Mouse (Mus musculus) MEL (cell line): ENCODE results near the gene Jmjd1c. TPM values are rescaled to one million over a fixed set of nuclear protein-coding genes. Genes with fewer than 3 reads are reported as not detected.

Source experiments
- DNase-seq: peaks from one replicate; pipeline ENCODE4 v3.0.0; 2011; ENCODE audit warnings: low read depth, low spot score
- H3K27ac ChIP-seq: 2 replicates; pipeline ENCODE4 v1.5.1; 2012; ENCODE audit warnings: low read depth, mild to moderate bottlenecking, control low read depth, low read length, moderate library complexity; ENCODE audit not compliant: control insufficient read depth
- H3K27me3 ChIP-seq, 2 experiments: fragments of 150-350 bp in 1 of 2; sonication (generic) in 1 of 2; 2 replicates each; pipeline ENCODE4 v1.6.1; 2012; ENCODE audit warnings: low read length in 2 of 2, mild to moderate bottlenecking in 2 of 2, improper control_type of control experiment in 1 of 2, moderate library complexity in 1 of 2; ENCODE audit not compliant: insufficient read depth in 2 of 2, control insufficient read depth in 1 of 2
- H3K36me3 ChIP-seq, 2 experiments: 2 replicates each; pipeline ENCODE4 v1.6.1; 2012 to 2014; ENCODE audit warnings: low read length in 2 of 2, improper control_type of control experiment in 1 of 2, inconsistent platforms in 1 of 2, mild to moderate bottlenecking in 1 of 2; ENCODE audit not compliant: insufficient read depth in 2 of 2, control insufficient read depth in 1 of 2
- H3K4me1 ChIP-seq, 2 experiments: fragments of 150-350 bp in 1 of 2; sonication (generic) in 1 of 2; 2 replicates each; pipeline ENCODE4 v1.6.1; 2012; ENCODE audit warnings: low read length in 2 of 2, improper control_type of control experiment in 1 of 2, mild to moderate bottlenecking in 1 of 2; ENCODE audit not compliant: insufficient read depth in 2 of 2, control insufficient read depth in 1 of 2
- H3K4me3 ChIP-seq, 2 experiments: fragments of 150-350 bp in 1 of 2; sonication (generic) in 1 of 2; 2 replicates each; pipeline ENCODE4 v1.5.1; 2012; ENCODE audit warnings: low read depth in 2 of 2, low read length in 2 of 2, mild to moderate bottlenecking in 2 of 2, moderate library complexity in 2 of 2, control low read depth in 1 of 2, improper control_type of control experiment in 1 of 2; ENCODE audit not compliant: control insufficient read depth in 1 of 2, insufficient read depth in 1 of 2
- H3K79me2 ChIP-seq: 2 replicates; pipeline ENCODE4 v1.6.1; 2012; ENCODE audit warnings: mild to moderate bottlenecking, low read length, moderate library complexity; ENCODE audit not compliant: control insufficient read depth, poor library complexity, insufficient read depth
- H3K9ac ChIP-seq: 2 replicates; pipeline ENCODE4 v1.6.1; 2012; ENCODE audit warnings: low read depth, mild to moderate bottlenecking, control low read depth, low read length, moderate library complexity; ENCODE audit not compliant: control insufficient read depth, poor library complexity, severe bottlenecking
- H3K9me3 ChIP-seq: fragments of 150-350 bp; sonication (generic); replicated peaks from 2 replicates; pipeline ENCODE4 v1.6.1; 2012; ENCODE audit warnings: mild to moderate bottlenecking, low read length, improper control_type of control experiment, moderate library complexity; ENCODE audit not compliant: insufficient read depth
- BHLHE40 ChIP-seq: IDR thresholded peaks from 2 replicates; pipeline ENCODE4 v1.6.1; 2012; ENCODE audit warnings: low read depth, mild to moderate bottlenecking, inconsistent platforms, low read length, improper control_type of control experiment, borderline replicate concordance
- CHD2 ChIP-seq: IDR thresholded peaks from 2 replicates; pipeline ENCODE4 v1.6.1; 2011; ENCODE audit warnings: low read length, improper control_type of control experiment
- CTCF ChIP-seq, 3 experiments: IDR thresholded peaks in 2 of 3; conservative IDR thresholded peaks in 1 of 3; 2 replicates each; pipeline ENCODE4 v1.5.1; 2011 to 2012; ENCODE audit warnings: low read length in 3 of 3, low read depth in 2 of 3, mild to moderate bottlenecking in 2 of 3, improper control_type of control experiment in 1 of 3, inconsistent platforms in 1 of 3, mixed read lengths in 1 of 3, moderate library complexity in 1 of 3; ENCODE audit not compliant: control insufficient read depth in 1 of 3, insufficient read depth in 1 of 3, poor library complexity in 1 of 3, severe bottlenecking in 1 of 3
- ELF1 ChIP-seq: IDR thresholded peaks from 2 replicates; pipeline ENCODE4 v1.6.1; 2014; ENCODE audit warnings: low read depth, mild to moderate bottlenecking, inconsistent platforms, low read length, improper control_type of control experiment, moderate library complexity
- GATA1 ChIP-seq: IDR thresholded peaks from 2 replicates; pipeline ENCODE4 v1.6.1; 2011; ENCODE audit warnings: low read depth, low read length, improper control_type of control experiment
- HCFC1 ChIP-seq: IDR thresholded peaks from 2 replicates; pipeline ENCODE4 v1.6.1; 2012; ENCODE audit warnings: low read depth, mild to moderate bottlenecking, inconsistent platforms, low read length, improper control_type of control experiment, moderate library complexity
- JUND ChIP-seq: IDR thresholded peaks from 2 replicates; pipeline ENCODE4 v1.6.1; 2011; ENCODE audit warnings: low read depth, mild to moderate bottlenecking, improper control_type of control experiment, low read length
- KAT2A ChIP-seq: conservative IDR thresholded peaks from 2 replicates; pipeline ENCODE4 v1.6.1; 2012; ENCODE audit warnings: low read depth, low read length, improper control_type of control experiment, inconsistent platforms
- MAX ChIP-seq: IDR thresholded peaks from 2 replicates; pipeline ENCODE4 v1.6.1; 2011; ENCODE audit warnings: low read length, improper control_type of control experiment
- MAZ ChIP-seq: IDR thresholded peaks from 2 replicates; pipeline ENCODE4 v1.6.1; 2012; ENCODE audit warnings: low read depth, mild to moderate bottlenecking, inconsistent platforms, low read length, improper control_type of control experiment
- MYC ChIP-seq: IDR thresholded peaks from 2 replicates; pipeline ENCODE4 v1.6.1; 2011; ENCODE audit warnings: low read depth, mild to moderate bottlenecking, low read length, improper control_type of control experiment, moderate library complexity
- NRF1 ChIP-seq: IDR thresholded peaks from 2 replicates; pipeline ENCODE4 v1.6.1; 2014; ENCODE audit warnings: low read depth, mild to moderate bottlenecking, inconsistent platforms, low read length, improper control_type of control experiment, moderate library complexity; ENCODE audit not compliant: poor library complexity, insufficient read depth, severe bottlenecking
- POLR2AphosphoS5 ChIP-seq: IDR thresholded peaks from 2 replicates; pipeline ENCODE4 v1.6.1; 2012; ENCODE audit warnings: low read depth, borderline replicate concordance, mild to moderate bottlenecking, inconsistent platforms, low read length, moderate library complexity, mixed read lengths
- RAD21 ChIP-seq: IDR thresholded peaks from 2 replicates; pipeline ENCODE4 v1.6.1; 2011; ENCODE audit warnings: mild to moderate bottlenecking, low read depth, low read length, improper control_type of control experiment
- RCOR1 ChIP-seq: IDR thresholded peaks from 2 replicates; pipeline ENCODE4 v1.6.1; 2012; ENCODE audit warnings: low read depth, mild to moderate bottlenecking, inconsistent platforms, low read length, improper control_type of control experiment
- SIN3A ChIP-seq: IDR thresholded peaks from 2 replicates; pipeline ENCODE4 v1.6.1; 2012; ENCODE audit warnings: low read length, improper control_type of control experiment, inconsistent platforms
- SMC3 ChIP-seq: IDR thresholded peaks from 2 replicates; pipeline ENCODE4 v1.6.1; 2011; ENCODE audit warnings: low read depth, low read length, improper control_type of control experiment
- TAL1 ChIP-seq: IDR thresholded peaks from 2 replicates; pipeline ENCODE4 v1.6.1; 2012; ENCODE audit warnings: mild to moderate bottlenecking, inconsistent platforms, low read length, moderate library complexity, mixed read lengths
- TBP ChIP-seq: IDR thresholded peaks from 2 replicates; pipeline ENCODE4 v1.8.0; 2011; ENCODE audit warnings: low read depth, low read length, improper control_type of control experiment
- TCF12 ChIP-seq: IDR thresholded peaks from 2 replicates; pipeline ENCODE4 v1.6.1; 2014; ENCODE audit warnings: low read depth, mild to moderate bottlenecking, inconsistent platforms, low read length, improper control_type of control experiment, moderate library complexity
- USF2 ChIP-seq, 2 experiments: IDR thresholded peaks; 2 replicates each; pipeline ENCODE4 v1.6.1; 2011 to 2012; ENCODE audit warnings: improper control_type of control experiment in 2 of 2, low read length in 2 of 2, borderline replicate concordance in 1 of 2, inconsistent platforms in 1 of 2, low read depth in 1 of 2, mild to moderate bottlenecking in 1 of 2; ENCODE audit not compliant: insufficient read depth in 1 of 2
- ZC3H11A ChIP-seq: IDR thresholded peaks from 2 replicates; pipeline ENCODE4 v1.6.1; 2012; ENCODE audit warnings: low read depth, mild to moderate bottlenecking, inconsistent platforms, low read length, improper control_type of control experiment
- ZMIZ1 ChIP-seq: IDR thresholded peaks from 2 replicates; pipeline ENCODE4 v1.6.1; 2012; ENCODE audit warnings: low read depth, mild to moderate bottlenecking, inconsistent platforms, low read length, improper control_type of control experiment, moderate library complexity
- ZNF384 ChIP-seq: IDR thresholded peaks from 2 replicates; pipeline ENCODE4 v1.6.1; 2012; ENCODE audit warnings: low read depth, mild to moderate bottlenecking, inconsistent platforms, low read length, improper control_type of control experiment
- polyA plus RNA-seq, 2 experiments: library from polyadenylated mRNA; stranded (reverse) in 1 of 2; unstranded in 1 of 2; fragments of >175 nt in 1 of 2; fragments of >200 nt in 1 of 2; gene quantifications; 2 replicates each; pipeline versions ENCODE4 v1.2.1 to v1.2.4; 2012; ENCODE audit warnings: low replicate concordance in 2 of 2, low read depth in 1 of 2; ENCODE audit not compliant: insufficient read length in 2 of 2, insufficient read depth in 1 of 2, missing spikeins in 1 of 2
- total RNA-seq: library from RNA; depleted of rRNA; stranded (reverse); fragments of 300-350 nt; gene quantifications from 2 replicates; pipeline ENCODE4 v1.2.3, GENCODE M21; 2012

The Jmjd1c gene
- total and polyA plus RNA-seq, 3 experiments, result 10.6 to 62.3 (median 15.2) TPM

- H3K4me1 ChIP-seq, result no peaks in the 10 kb centered on the region
- no peaks in the 10 kb centered on the region for H3K79me2 ChIP-seq
- H3K4me3 ChIP-seq, result no peak overlapping the region
- no peaks in the 10 kb centered on the region for H3K9me3 ChIP-seq
- no peak overlapping the region for H3K9ac ChIP-seq
- H3K27me3 ChIP-seq, result no peaks in the 10 kb centered on the region
- H3K36me3 ChIP-seq, result no peaks in the 10 kb centered on the region
- DNase-seq, result no peak
- TF ChIP-seq JUND (no peak), MAX (no peak), TCF12 (no peak), KAT2A (no peak), ZNF384 (no peak), CTCF (IDR thresholded peaks at IDR 0.05 in 2 of 3, conservative IDR thresholded peaks at IDR 0.05 in 1 of 3; ENCODE audit: control insufficient read depth in 1 of 3, insufficient read depth in 1 of 3, low read depth in 2 of 3, low read length in 3 of 3, poor library complexity in 1 of 3, severe bottlenecking in 1 of 3) (no peak), RCOR1 (no peak), MAZ (no peak), HCFC1 (no peak), CHD2 (no peak), ELF1 (no peak), BHLHE40 (no peak)
- H3K27ac ChIP-seq, result no peak overlapping the region
Measured at GRCm38 (mm10) chr10:67108096-67108495, 12.2 kb downstream of the Jmjd1c start.

GRCm38 (mm10) chr10:67109635-67110034 lies 13.7 kb downstream of the Jmjd1c start:
- no peaks in the 10 kb centered on the region for H3K36me3 ChIP-seq
- H3K9me3 ChIP-seq, result no peaks in the 10 kb centered on the region
- H3K9ac ChIP-seq, result no peak overlapping the region
- DNase-seq, result no peak
- H3K4me1 ChIP-seq, result no peaks in the 10 kb centered on the region
- H3K79me2 ChIP-seq, result no peaks in the 10 kb centered on the region
- no peak for TF ChIP-seq KAT2A
- H3K4me3 ChIP-seq, result no peak overlapping the region
- no peak overlapping the region for H3K27ac ChIP-seq
- no peaks in the 10 kb centered on the region for H3K27me3 ChIP-seq

- H3K27me3 ChIP-seq, result no peaks in the 10 kb centered on the region
- TF ChIP-seq USF2 (IDR thresholded peaks at IDR 0.05; ENCODE audit: borderline replicate concordance in 1 of 2, insufficient read depth in 1 of 2, low read depth in 1 of 2, low read length in 2 of 2) (no peak), MYC (no peak), ZMIZ1 (no peak), MAX (no peak), ZC3H11A (no peak), SMC3 (no peak), ZNF384 (no peak), TAL1 (no peak), GATA1 (no peak), TBP (no peak), NRF1 (no peak), SIN3A (no peak), POLR2AphosphoS5 (no peak), RAD21 (no peak)
- H3K9ac ChIP-seq, result no peak overlapping the region
- H3K9me3 ChIP-seq, result no peaks in the 10 kb centered on the region
- no peaks in the 10 kb centered on the region for H3K79me2 ChIP-seq
- no peak overlapping the region for H3K27ac ChIP-seq
- H3K36me3 ChIP-seq, result no peaks in the 10 kb centered on the region
- no peak overlapping the region for H3K4me3 ChIP-seq
- no peak for DNase-seq
- H3K4me1 ChIP-seq, result no peaks in the 10 kb centered on the region
Measured at GRCm38 (mm10) chr10:67111044-67111798, 15.3 kb downstream of the Jmjd1c start.
